Mouse (Mus musculus) limb, embryonic 12.5 days (tissue): Measurements from ENCODE around the gene Polr3g. TPM values are rescaled to one million over a fixed set of nuclear protein-coding genes. Genes with fewer than 3 reads are reported as not detected.
"Not testable (repeated sequence)": the region's sequence is repeated elsewhere in the genome, so short reads cannot be mapped to it uniquely, and the experiment has no call there.

Experiments
- ATAC-seq: fragments of 200-750 bp; cut with Nextera tagmentation; 2 replicates; pipeline ENCODE4 v1.8.0; 2017; ENCODE audit warnings: low read depth, moderate TSS enrichment; ENCODE audit not compliant: insufficient number of reproducible peaks, insufficient read depth, low FRiP score, low TSS enrichment
- H3K27ac ChIP-seq: fragments of 300-500 bp; sonication (generic); 2 replicates; pipeline ENCODE4 v1.5.1; 2016; ENCODE audit warnings: mild to moderate bottlenecking, moderate library complexity
- H3K27me3 ChIP-seq: fragments of 300-500 bp; sonication (generic); 2 replicates; pipeline ENCODE4 v1.6.1; 2016; ENCODE audit warnings: mild to moderate bottlenecking, moderate library complexity
- H3K36me3 ChIP-seq: fragments of 300-500 bp; sonication (generic); 2 replicates; pipeline ENCODE4 v1.6.1; 2016; ENCODE audit warnings: mild to moderate bottlenecking, moderate library complexity
- H3K4me1 ChIP-seq: fragments of 300-500 bp; sonication (generic); replicated peaks from 2 replicates; pipeline ENCODE4 v1.6.1; 2016
- H3K4me2 ChIP-seq: fragments of 300-500 bp; sonication (generic); 2 replicates; pipeline ENCODE4 v1.6.1; 2016; ENCODE audit warnings: mild to moderate bottlenecking, moderate library complexity
- H3K4me3 ChIP-seq: fragments of 300-500 bp; sonication (generic); replicated peaks from 2 replicates; pipeline ENCODE4 v1.5.1; 2016; ENCODE audit warnings: mild to moderate bottlenecking
- H3K9ac ChIP-seq: fragments of 300-500 bp; sonication (generic); replicated peaks from 2 replicates; pipeline ENCODE4 v1.6.1; 2016; ENCODE audit warnings: mild to moderate bottlenecking, moderate library complexity
- H3K9me3 ChIP-seq: fragments of 300-500 bp; sonication (generic); 2 replicates; pipeline ENCODE4 v1.6.1; 2016; ENCODE audit warnings: mild to moderate bottlenecking, moderate library complexity
- WGBS: fragments of 180-500 bp; shearing (Covaris S2); methylation state at CpG from one replicate; pipeline ENCODE4 v1.1.7; 2016; 5-methylcytosine and 5-hydroxymethylcytosine counted together
- polyA plus RNA-seq: library from polyadenylated mRNA; unstranded; fragments of >200 nt; fragmentation: Nextera tagmentation; extraction: Ambion mirVana; gene quantifications from 2 replicates; pipeline ENCODE4 v1.2.1, GENCODE M21; 2016

Polr3g gene
- polyA plus RNA-seq, 1 experiment from 2014 or later, result 14.6 TPM

GRCm38 (mm10) chr13:81629395-81629794, 81.4 kb downstream of the Polr3g start:
- Histone ChIP-seq H3K27me3 (peaks cover 23% of the 10 kb centered on the region), H3K4me3 (no peak overlapping the region), H3K4me2 (no peak overlapping the region), H3K9me3 (no peaks in the 10 kb centered on the region), H3K27ac (no peak overlapping the region), H3K4me1 (peaks cover 5% of the 10 kb centered on the region; the same call in 1 of the 2 replicates), H3K9ac (no peak overlapping the region), H3K36me3 (no peaks in the 10 kb centered on the region)
- WGBS, result 60% methylated on average over 3 of the region's 3 CpGs
- ATAC-seq, result no peak

GRCm38 (mm10) chr13:81628631-81629190, 82.1 kb downstream of the Polr3g start:
- no peaks in the 10 kb centered on the region for H3K36me3 ChIP-seq
- no peak overlapping the region for H3K27ac ChIP-seq
- no peak overlapping the region for H3K4me2 ChIP-seq
- 37% methylated on average over 2 of the region's 2 CpGs for WGBS
- no peak for ATAC-seq
- no peak overlapping the region for H3K4me3 ChIP-seq
- no peak overlapping the region for H3K9ac ChIP-seq
- no peaks in the 10 kb centered on the region for H3K9me3 ChIP-seq
- H3K4me1 ChIP-seq, result peaks cover 5% of the 10 kb centered on the region; the same call in 1 of the 2 replicates
- peaks cover 18% of the 10 kb centered on the region for H3K27me3 ChIP-seq

- not testable (repeated sequence) for H3K9ac ChIP-seq, ATAC-seq, H3K36me3 ChIP-seq, H3K4me2 ChIP-seq, H3K4me3 ChIP-seq, H3K9me3 ChIP-seq, H3K27ac ChIP-seq, H3K4me1 ChIP-seq
- H3K27me3 ChIP-seq, result peaks cover 11% of the 10 kb centered on the region
- WGBS, result 86% methylated on average over 1 of the region's 1 CpGs
These were observed 83.0 kb downstream of the Polr3g start for GRCm38 (mm10) chr13:81627861-81628260.

Other genes starting within 250 kb of the Polr3g start
- 0.97 and 1.0 TPM in 2 replicates for gene Adgrv1, start 77.9 kb downstream of the Polr3g start, polyA plus RNA-seq
- 24.5 and 26.8 TPM in 2 replicates for gene Lysmd3, start 53.4 kb downstream of the Polr3g start, polyA plus RNA-seq
- gene Mblac2, start 328 bp upstream of the Polr3g start, polyA plus RNA-seq, result 4.7 and 5.2 TPM in 2 replicates
- 225 and 269 TPM in 2 replicates for gene Cetn3, start 72.1 kb upstream of the Polr3g start, polyA plus RNA-seq